Mouse (Mus musculus) kidney, postnatal 0 days (tissue): ENCODE results near the gene Zbtb5. TPM values are rescaled to one million over a fixed set of nuclear protein-coding genes. Genes with fewer than 3 reads are reported as not detected.

Experiments
- ATAC-seq: fragments of 200-750 bp; cut with Nextera tagmentation; replicated peaks from 2 replicates; pipeline ENCODE4 v1.8.0; 2017; ENCODE audit warnings: low read depth, moderate number of reproducible peaks, moderate TSS enrichment, moderate library complexity; ENCODE audit not compliant: low FRiP score
- DNase-seq: peaks from one replicate; pipeline ENCODE4 v3.0.0-alpha.2; 2016; ENCODE audit warnings: low spot score
- H3K27ac ChIP-seq: fragments of 300-500 bp; sonication (generic); 2 replicates; pipeline ENCODE4 v1.5.1; 2014; ENCODE audit warnings: mild to moderate bottlenecking
- H3K27me3 ChIP-seq: fragments of 300-500 bp; sonication (generic); 2 replicates; pipeline ENCODE4 v1.6.1; 2014; ENCODE audit warnings: low read length, mixed read lengths; ENCODE audit not compliant: insufficient read depth
- H3K36me3 ChIP-seq: fragments of 300-500 bp; sonication (generic); 2 replicates; pipeline ENCODE4 v1.6.1; 2014; ENCODE audit warnings: low read length, mixed read lengths; ENCODE audit not compliant: insufficient read depth
- H3K4me1 ChIP-seq: fragments of 300-500 bp; sonication (generic); replicated peaks from 2 replicates; pipeline ENCODE4 v1.6.1; 2014; ENCODE audit warnings: antibody characterized with exemption, low read length, mixed read lengths; ENCODE audit not compliant: insufficient read depth
- H3K4me2 ChIP-seq: fragments of 300-500 bp; sonication (generic); 2 replicates; pipeline ENCODE4 v1.6.1; 2014; ENCODE audit warnings: mild to moderate bottlenecking, low read length, moderate library complexity, mixed read lengths
- H3K4me3 ChIP-seq: fragments of 300-500 bp; sonication (generic); replicated peaks from 2 replicates; pipeline ENCODE4 v1.5.1; 2014; ENCODE audit warnings: low read depth, low read length
- H3K9ac ChIP-seq: fragments of 300-500 bp; sonication (generic); 2 replicates; pipeline ENCODE4 v1.6.1; 2014; ENCODE audit warnings: low read depth, low read length
- H3K9me3 ChIP-seq: fragments of 300-500 bp; sonication (generic); replicated peaks from 2 replicates; pipeline ENCODE4 v1.6.1; 2016; ENCODE audit warnings: low read length, inconsistent platforms, mixed read lengths
- CTCF ChIP-seq: IDR thresholded peaks from 2 replicates; pipeline ENCODE4 v1.5.1; 2016; ENCODE audit warnings: antibody characterized with exemption, low read depth, mild to moderate bottlenecking, moderate library complexity
- WGBS: fragments of 180-500 bp; shearing (Covaris S2); extraction: QIAGEN DNeasy Blood & Tissue Kit; methylation state at CpG from one replicate; pipeline ENCODE4 v1.1.7; 2014; 5-methylcytosine and 5-hydroxymethylcytosine counted together
- polyA plus RNA-seq: library from polyadenylated mRNA; unstranded; fragments of >200 nt; fragmentation: Nextera tagmentation; extraction: Ambion mirVana; gene quantifications from 2 replicates; pipeline ENCODE4 v1.2.1, GENCODE M21; 2015

The Zbtb5 gene
- polyA plus RNA-seq, 1 experiment from 2014 or later: 18.5 TPM

DNA sequence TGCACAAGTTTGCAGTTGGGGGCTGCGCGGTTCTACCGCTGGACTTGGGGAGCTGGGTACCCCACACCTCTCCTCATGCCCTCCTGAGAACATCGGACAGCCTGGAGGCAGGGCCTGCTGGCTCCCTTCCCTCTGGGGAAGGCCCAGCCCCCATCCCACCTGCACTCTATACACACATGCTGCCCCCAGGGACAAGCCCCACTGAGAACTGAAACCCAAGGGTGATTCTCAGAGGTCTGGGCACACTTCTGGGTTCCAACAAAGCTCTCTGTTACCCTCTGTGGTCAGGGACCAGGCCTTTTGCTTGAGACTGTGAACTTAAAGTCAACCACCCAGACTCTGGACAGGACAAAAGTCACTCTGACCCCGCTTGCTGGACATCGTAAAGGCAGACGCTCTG, 42.2 kb downstream of the Zbtb5 start:
- Histone ChIP-seq H3K9me3 (no peaks in the 10 kb centered on the region), H3K9ac (no peak overlapping the region), H3K4me1 (peaks cover 4% of the 10 kb centered on the region; the same call in 1 of the 2 replicates), H3K27me3 (no peaks in the 10 kb centered on the region), H3K27ac (no peak overlapping the region), H3K36me3 (no peaks in the 10 kb centered on the region), H3K4me3 (no peak overlapping the region), H3K4me2 (no peak overlapping the region)
- ATAC-seq: no peak
- WGBS: 95% methylated on average over 7 of the region's 7 CpGs
- no peak for DNase-seq
- no peak for TF ChIP-seq CTCF

DNA sequence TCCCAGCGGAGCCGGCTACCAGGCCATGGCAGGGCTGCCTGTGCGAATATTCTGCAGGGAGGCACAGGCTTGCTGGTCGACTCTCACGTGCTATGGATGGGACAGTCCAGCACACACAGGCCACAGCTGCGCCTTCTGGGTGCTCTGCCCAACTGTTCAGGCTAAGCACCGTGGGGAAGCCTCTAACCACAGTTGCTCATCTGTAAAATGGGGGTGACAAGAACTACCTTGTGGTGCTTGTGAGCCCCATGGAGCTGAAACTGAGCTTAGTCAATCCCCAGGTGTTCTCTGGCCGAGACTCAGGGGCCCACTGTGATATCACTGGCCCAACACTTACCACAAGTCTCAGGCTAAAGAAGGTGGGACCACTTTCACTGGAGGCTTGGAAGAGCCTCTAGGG, 44.8 kb downstream of the Zbtb5 start:
- no peak overlapping the region for H3K9ac ChIP-seq
- WGBS: 87% methylated on average over 8 of the region's 8 CpGs
- no peak for ATAC-seq
- DNase-seq: no peak
- H3K4me1 ChIP-seq: no peaks in the 10 kb centered on the region
- H3K4me2 ChIP-seq: no peak overlapping the region
- H3K27ac ChIP-seq: no peak overlapping the region
- no peaks in the 10 kb centered on the region for H3K27me3 ChIP-seq
- H3K9me3 ChIP-seq: no peaks in the 10 kb centered on the region
- TF ChIP-seq CTCF: no peak
- H3K36me3 ChIP-seq: no peaks in the 10 kb centered on the region
- H3K4me3 ChIP-seq: no peak overlapping the region

GRCm38 (mm10) chr4:44965736-44966135, 46.5 kb downstream of the Zbtb5 start:
- no peak for DNase-seq
- TF ChIP-seq CTCF: no peak

GRCm38 (mm10) chr4:44965175-44965574, 47.0 kb downstream of the Zbtb5 start:
- ATAC-seq (no peak), DNase-seq (no peak)
- Histone ChIP-seq H3K27ac (no peak overlapping the region), H3K9me3 (no peaks in the 10 kb centered on the region), H3K27me3 (no peaks in the 10 kb centered on the region), H3K4me2 (no peak overlapping the region), H3K9ac (no peak overlapping the region), H3K36me3 (no peaks in the 10 kb centered on the region), H3K4me1 (no peaks in the 10 kb centered on the region), H3K4me3 (no peak overlapping the region)
- WGBS: 84% methylated on average over 2 of the region's 2 CpGs
- TF ChIP-seq CTCF: no peak

More at GRCm38 (mm10) chr4:44965736-44966135, 46.5 kb downstream of the Zbtb5 start:
- Histone ChIP-seq H3K9ac (no peak overlapping the region), H3K36me3 (no peaks in the 10 kb centered on the region), H3K4me2 (no peak overlapping the region), H3K27me3 (no peaks in the 10 kb centered on the region), H3K27ac (no peak overlapping the region), H3K4me3 (no peak overlapping the region), H3K9me3 (no peaks in the 10 kb centered on the region), H3K4me1 (no peaks in the 10 kb centered on the region)
- WGBS: 77% methylated on average over 3 of the region's 3 CpGs
- ATAC-seq: no peak

DNA sequence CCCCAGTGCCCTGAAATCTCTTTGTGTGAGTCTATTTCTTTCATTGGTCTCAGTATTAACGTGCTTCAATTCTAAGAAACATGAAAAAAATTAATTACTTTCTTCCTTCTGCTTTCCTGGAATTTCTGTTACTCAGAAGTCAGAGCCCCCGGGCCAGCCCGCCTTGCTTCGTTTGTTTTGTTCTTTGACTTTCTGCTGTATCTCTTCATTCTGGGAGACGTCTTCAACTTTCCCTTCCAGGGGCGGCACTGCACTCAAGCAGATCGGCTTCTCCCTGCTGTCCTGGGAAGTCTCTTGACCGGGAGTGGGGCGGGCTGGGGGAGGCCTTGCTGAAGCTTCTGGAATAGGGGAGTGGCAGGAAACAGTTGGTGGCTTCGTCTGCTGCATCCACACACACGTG, 49.1 kb downstream of the Zbtb5 start:
- DNase-seq (peak; percentile 18), ATAC-seq (no peak)
- Histone ChIP-seq H3K9me3 (no peaks in the 10 kb centered on the region), H3K9ac (no peak overlapping the region), H3K27me3 (no peaks in the 10 kb centered on the region), H3K36me3 (no peaks in the 10 kb centered on the region), H3K4me1 (no peaks in the 10 kb centered on the region), H3K4me2 (no peak overlapping the region), H3K4me3 (no peak overlapping the region), H3K27ac (no peak overlapping the region)
- no peak for TF ChIP-seq CTCF
- 53% methylated on average over 11 of the region's 11 CpGs for WGBS

DNA sequence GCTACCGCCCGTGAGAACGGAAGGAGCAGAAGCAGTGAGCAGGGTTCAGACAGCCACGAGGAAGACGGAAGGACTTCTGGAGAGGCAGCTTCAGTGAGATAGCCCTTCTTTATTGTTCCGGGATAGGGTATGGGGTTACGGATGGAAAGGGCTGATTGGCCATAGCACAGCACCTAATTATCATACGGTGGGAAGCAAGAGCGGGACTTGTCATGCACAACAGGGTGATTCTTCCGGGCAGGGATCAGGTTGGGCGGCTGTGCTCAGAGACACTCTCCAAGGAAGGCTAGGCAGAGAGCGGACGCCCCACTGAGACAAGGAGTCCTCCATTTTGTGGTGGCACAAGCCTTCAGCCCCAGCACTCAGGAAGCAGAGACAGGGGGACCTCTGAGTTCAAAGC, 53.0 kb downstream of the Zbtb5 start:
- H3K36me3 ChIP-seq: no peaks in the 10 kb centered on the region
- 90% methylated on average over 13 of the region's 13 CpGs for WGBS
- H3K9me3 ChIP-seq: no peaks in the 10 kb centered on the region
- H3K4me3 ChIP-seq: no peak overlapping the region
- H3K9ac ChIP-seq: no peak overlapping the region
- no peak overlapping the region for H3K27ac ChIP-seq
- DNase-seq (no peak), ATAC-seq (no peak)
- no peaks in the 10 kb centered on the region for H3K4me1 ChIP-seq
- no peak overlapping the region for H3K4me2 ChIP-seq
- H3K27me3 ChIP-seq: no peaks in the 10 kb centered on the region
- no peak for TF ChIP-seq CTCF

DNA sequence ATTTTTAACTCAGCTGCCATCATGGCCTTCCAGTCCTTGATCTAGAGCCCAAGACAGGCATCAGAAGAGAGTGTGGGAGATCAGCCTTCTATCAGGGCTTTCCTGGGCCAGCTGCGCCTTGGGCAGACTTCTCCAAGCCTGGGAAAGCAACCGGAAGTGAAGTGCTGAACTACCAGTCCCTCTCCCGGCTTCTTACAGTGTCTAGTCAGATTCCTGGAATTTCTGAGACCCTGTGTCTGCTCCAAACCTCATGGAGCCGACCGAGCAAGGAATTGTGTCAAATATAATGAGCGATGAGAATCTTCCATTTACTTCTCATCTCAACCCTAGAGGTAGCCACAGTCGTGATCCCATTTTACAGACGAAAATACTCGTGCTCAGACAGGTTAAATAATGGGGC, 53.4 kb downstream of the Zbtb5 start:
- Histone ChIP-seq H3K4me2 (no peak overlapping the region), H3K27ac (no peak overlapping the region), H3K4me1 (no peaks in the 10 kb centered on the region), H3K9ac (no peak overlapping the region), H3K9me3 (no peaks in the 10 kb centered on the region), H3K4me3 (no peak overlapping the region), H3K27me3 (no peaks in the 10 kb centered on the region), H3K36me3 (no peaks in the 10 kb centered on the region)
- WGBS: 83% methylated on average over 9 of the region's 9 CpGs
- no peak for TF ChIP-seq CTCF
- DNase-seq (no peak), ATAC-seq (no peak)
